Mouse (Mus musculus) kidney, embryonic 14.5 days (tissue): ENCODE measurements around the gene Foxp4. TPM values are rescaled to one million over a fixed set of nuclear protein-coding genes. Genes with fewer than 3 reads are reported as not detected.
"Not testable (repeated sequence)": the region's sequence is repeated elsewhere in the genome, so short reads cannot be mapped to it uniquely, and the experiment has no call there.

Source experiments
- ATAC-seq: fragments of 200-750 bp; cut with Nextera tagmentation; 2 replicates; pipeline ENCODE4 v1.8.0; 2017; ENCODE audit warnings: moderate number of reproducible peaks, mild to moderate bottlenecking, moderate TSS enrichment, moderate library complexity; ENCODE audit not compliant: low FRiP score, low TSS enrichment
- H3K27ac ChIP-seq: fragments of 300-500 bp; sonication (generic); 2 replicates; pipeline ENCODE4 v1.5.1; 2014; ENCODE audit warnings: low read depth, mild to moderate bottlenecking, low read length, moderate library complexity, mixed read lengths
- H3K27me3 ChIP-seq: fragments of 300-500 bp; sonication (generic); 2 replicates; pipeline ENCODE4 v1.6.1; 2014; ENCODE audit warnings: mild to moderate bottlenecking, low read length; ENCODE audit not compliant: control insufficient read depth, insufficient read depth
- H3K36me3 ChIP-seq: fragments of 300-500 bp; sonication (generic); 2 replicates; pipeline ENCODE4 v1.6.1; 2014; ENCODE audit warnings: low read length, mixed read lengths; ENCODE audit not compliant: control insufficient read depth, insufficient read depth
- H3K4me1 ChIP-seq: fragments of 300-500 bp; sonication (generic); 2 replicates; pipeline ENCODE4 v1.6.1; 2014; ENCODE audit warnings: low read length, mixed read lengths; ENCODE audit not compliant: control insufficient read depth, insufficient read depth
- H3K4me2 ChIP-seq: fragments of 300-500 bp; sonication (generic); replicated peaks from 2 replicates; pipeline ENCODE4 v1.6.1; 2014; ENCODE audit warnings: low read depth, mild to moderate bottlenecking, low read length
- H3K4me3 ChIP-seq: fragments of 300-500 bp; sonication (generic); 2 replicates; pipeline ENCODE4 v1.5.1; 2014; ENCODE audit warnings: mild to moderate bottlenecking, low read length
- H3K9ac ChIP-seq: fragments of 300-500 bp; sonication (generic); 2 replicates; pipeline ENCODE4 v1.6.1; 2014; ENCODE audit warnings: low read depth, mild to moderate bottlenecking, low read length, moderate library complexity
- H3K9me3 ChIP-seq: fragments of 300-500 bp; sonication (generic); 2 replicates; pipeline ENCODE4 v1.6.1; 2016; ENCODE audit warnings: low read length; ENCODE audit not compliant: control insufficient read depth
- WGBS: fragments of 180-500 bp; shearing (Covaris S2); extraction: QIAGEN DNeasy Blood & Tissue Kit; methylation state at CpG from one replicate; pipeline ENCODE4 v1.1.7; 2014; 5-methylcytosine and 5-hydroxymethylcytosine counted together
- polyA plus RNA-seq: library from polyadenylated mRNA; unstranded; fragments of >200 nt; fragmentation: Nextera tagmentation; extraction: Ambion mirVana; gene quantifications from 2 replicates; pipeline ENCODE4 v1.2.1, GENCODE M21; 2014

Gene Foxp4
- polyA plus RNA-seq, 1 experiment from 2014 or later = 25.4 TPM

- Histone ChIP-seq H3K4me1 (no peaks in the 10 kb centered on the region), H3K9ac (no peak overlapping the region), H3K4me2 (no peak overlapping the region), H3K27ac (no peak overlapping the region), H3K27me3 (no peaks in the 10 kb centered on the region), H3K9me3 (peaks cover 5% of the 10 kb centered on the region; the same call in 1 of the 2 replicates), H3K4me3 (no peak overlapping the region), H3K36me3 (no peaks in the 10 kb centered on the region)
- WGBS = 84% methylated on average over 4 of the region's 4 CpGs
- no peak for ATAC-seq
These were observed 68.9 kb downstream of the Foxp4 start for GRCm38 (mm10) chr17:47855544-47855943.

GRCm38 (mm10) chr17:47854908-47855307, 69.5 kb downstream of the Foxp4 start:
- peaks cover 5% of the 10 kb centered on the region; the same call in 1 of the 2 replicates for H3K9me3 ChIP-seq
- H3K27ac ChIP-seq = no peak overlapping the region
- H3K9ac ChIP-seq = no peak overlapping the region
- no peaks in the 10 kb centered on the region for H3K4me1 ChIP-seq
- H3K4me2 ChIP-seq = no peak overlapping the region
- WGBS = 91% methylated on average over 8 of the region's 8 CpGs
- H3K36me3 ChIP-seq = no peaks in the 10 kb centered on the region
- no peaks in the 10 kb centered on the region for H3K27me3 ChIP-seq
- ATAC-seq = no peak
- H3K4me3 ChIP-seq = no peak overlapping the region

DNA sequence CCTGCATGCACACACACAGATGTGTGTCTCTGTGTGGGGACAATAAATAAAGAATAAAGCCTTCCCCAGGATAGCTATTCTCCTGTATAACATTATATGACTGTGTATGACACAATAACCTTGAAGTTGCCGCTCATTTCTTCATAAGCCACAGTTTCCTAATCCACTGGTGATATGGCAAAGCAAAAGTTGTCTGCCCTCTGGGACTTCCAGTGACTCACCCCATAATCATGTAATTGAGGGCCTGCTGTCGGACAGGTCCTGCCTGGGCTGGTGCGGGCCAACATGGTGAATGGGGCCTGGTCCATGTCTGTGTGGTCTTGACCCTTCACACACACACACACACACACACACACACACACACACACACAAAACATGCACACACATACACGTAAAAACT, 70.7 kb downstream of the Foxp4 start:
- Histone ChIP-seq H3K9me3 (peaks cover 5% of the 10 kb centered on the region; the same call in 1 of the 2 replicates), H3K27me3 (no peaks in the 10 kb centered on the region), H3K9ac (no peak overlapping the region), H3K4me2 (no peak overlapping the region), H3K4me3 (no peak overlapping the region), H3K4me1 (no peaks in the 10 kb centered on the region), H3K27ac (no peak overlapping the region), H3K36me3 (no peaks in the 10 kb centered on the region)
- 90% methylated on average over 4 of the region's 4 CpGs for WGBS
- ATAC-seq = no peak

- Histone ChIP-seq H3K4me3 (no peak overlapping the region), H3K9me3 (peaks cover 5% of the 10 kb centered on the region; the same call in 1 of the 2 replicates), H3K36me3 (no peaks in the 10 kb centered on the region), H3K4me2 (no peak overlapping the region), H3K9ac (no peak overlapping the region), H3K27me3 (no peaks in the 10 kb centered on the region), H3K4me1 (no peaks in the 10 kb centered on the region), H3K27ac (no peak overlapping the region)
- 86% methylated on average over 3 of the region's 4 CpGs for WGBS
- ATAC-seq = no peak
These were observed 71.1 kb downstream of the Foxp4 start for GRCm38 (mm10) chr17:47853336-47853735.

GRCm38 (mm10) chr17:47851798-47852360, 72.6 kb downstream of the Foxp4 start:
- H3K4me3 ChIP-seq = peak overlapping the region; percentile 16; the same call in 1 of the 2 replicates
- H3K9me3 ChIP-seq, H3K27me3 ChIP-seq, H3K4me1 ChIP-seq, H3K9ac ChIP-seq, H3K36me3 ChIP-seq, H3K27ac ChIP-seq: not testable (repeated sequence)
- peak; percentile 72; the same call in 1 of the 2 replicates for ATAC-seq
- WGBS = 12% methylated on average over 22 of the region's 22 CpGs
- peak overlapping the region; percentile 40 for H3K4me2 ChIP-seq

DNA sequence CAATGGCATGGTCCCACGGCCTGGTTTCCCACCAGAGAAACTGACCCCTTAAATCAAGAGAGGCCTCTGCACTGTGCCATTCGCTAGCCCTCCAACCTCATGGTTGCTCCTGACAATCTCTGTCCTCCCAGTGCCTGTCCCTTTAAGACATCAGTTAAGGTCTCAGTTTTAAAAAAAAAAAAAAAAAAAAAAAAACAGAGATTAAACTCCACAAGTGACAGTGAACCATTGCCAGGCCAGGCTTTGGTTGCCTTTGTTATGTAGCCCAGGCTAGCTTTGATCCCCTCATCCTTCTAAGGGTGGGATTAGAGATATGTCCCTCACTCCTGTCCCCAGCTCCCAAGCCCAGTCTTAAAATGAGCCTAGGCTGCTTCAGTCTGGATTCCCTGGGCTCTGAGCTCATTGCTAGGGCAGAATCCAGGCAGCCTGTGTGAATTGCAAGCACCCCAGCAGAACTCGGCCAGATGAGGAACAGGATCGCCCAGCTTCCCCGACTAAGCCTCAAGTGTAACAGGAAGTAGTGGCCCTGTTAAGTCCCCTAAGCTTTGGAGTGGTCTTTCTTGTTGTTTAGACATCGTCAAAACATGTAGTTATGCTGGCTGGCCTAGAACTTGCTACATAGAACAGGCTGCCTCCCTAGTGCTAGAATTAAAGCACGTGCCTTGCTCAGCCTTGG, 73.7 kb downstream of the Foxp4 start:
- ATAC-seq = no peak
- H3K4me1 ChIP-seq = no peaks in the 10 kb centered on the region
- WGBS = 83% methylated on average over 7 of the region's 7 CpGs
- H3K9ac ChIP-seq = no peak overlapping the region
- H3K36me3 ChIP-seq = no peaks in the 10 kb centered on the region
- H3K4me2 ChIP-seq = no peak overlapping the region
- H3K27me3 ChIP-seq = no peaks in the 10 kb centered on the region
- H3K27ac ChIP-seq = no peak overlapping the region
- H3K9me3 ChIP-seq = peaks cover 3% of the 10 kb centered on the region; the same call in 1 of the 2 replicates
- no peak overlapping the region for H3K4me3 ChIP-seq

- 85% methylated on average over 3 of the region's 3 CpGs for WGBS
These were observed 74.4 kb downstream of the Foxp4 start for GRCm38 (mm10) chr17:47850035-47850434.

DNA sequence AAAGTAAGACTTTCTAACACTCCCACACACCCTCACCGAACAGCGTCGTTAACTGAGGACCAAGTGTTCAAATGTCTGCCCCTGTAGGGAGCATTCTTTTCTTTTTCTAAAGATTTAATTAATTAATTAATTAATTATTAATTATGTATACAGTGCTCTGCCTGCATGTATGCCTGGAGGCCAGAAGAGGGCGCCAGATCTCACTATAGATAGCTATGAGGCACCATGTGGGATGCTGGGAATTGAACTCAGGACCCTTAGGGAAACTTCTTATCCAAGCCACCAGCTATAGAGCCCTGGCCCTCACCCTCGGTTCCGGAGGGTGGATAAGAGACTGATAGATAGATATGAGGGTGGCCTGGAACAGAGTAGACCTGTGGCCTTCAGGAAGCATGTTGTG, 76.5 kb downstream of the Foxp4 start:
- ATAC-seq = no peak
- 59% methylated on average over 6 of the region's 6 CpGs for WGBS
- H3K4me1 ChIP-seq = no peaks in the 10 kb centered on the region
- no peak overlapping the region for H3K4me2 ChIP-seq
- no peaks in the 10 kb centered on the region for H3K36me3 ChIP-seq
- H3K4me3 ChIP-seq = no peak overlapping the region
- no peak overlapping the region for H3K27ac ChIP-seq
- no peaks in the 10 kb centered on the region for H3K27me3 ChIP-seq
- no peak overlapping the region for H3K9ac ChIP-seq
- H3K9me3 ChIP-seq = peaks cover 5% of the 10 kb centered on the region; the same call in 1 of the 2 replicates

More at GRCm38 (mm10) chr17:47850035-47850434, 74.4 kb downstream of the Foxp4 start:
- H3K27ac ChIP-seq = no peak overlapping the region
- H3K4me1 ChIP-seq = no peaks in the 10 kb centered on the region
- no peak for ATAC-seq
- no peak overlapping the region for H3K4me3 ChIP-seq
- H3K9me3 ChIP-seq = no peaks in the 10 kb centered on the region
- H3K9ac ChIP-seq = no peak overlapping the region
- H3K27me3 ChIP-seq = no peaks in the 10 kb centered on the region
- no peak overlapping the region for H3K4me2 ChIP-seq
- no peaks in the 10 kb centered on the region for H3K36me3 ChIP-seq

DNA sequence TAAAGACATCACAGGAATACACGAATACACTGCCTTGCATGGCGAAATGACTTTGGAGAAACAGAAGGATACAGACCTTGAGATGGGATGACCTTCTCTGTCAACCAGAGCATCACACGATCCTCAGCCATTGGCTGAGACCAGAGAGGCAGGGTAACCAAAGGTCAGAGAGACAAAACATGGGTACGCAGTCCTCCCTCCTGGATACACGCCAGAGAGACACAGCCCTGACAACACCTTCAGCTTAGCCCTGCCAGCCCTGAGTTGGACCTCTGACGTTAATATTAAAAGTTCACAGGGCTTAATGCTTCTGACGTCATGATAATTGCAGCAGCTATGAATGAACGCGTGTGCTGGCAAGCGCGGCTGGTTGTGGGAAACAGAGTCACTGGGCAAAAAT, 78.8 kb downstream of the Foxp4 start:
- ATAC-seq = no peak
- H3K4me2 ChIP-seq = no peak overlapping the region
- H3K9ac ChIP-seq = no peak overlapping the region
- no peak overlapping the region for H3K27ac ChIP-seq
- WGBS = 76% methylated on average over 11 of the region's 11 CpGs
- no peaks in the 10 kb centered on the region for H3K36me3 ChIP-seq
- H3K9me3 ChIP-seq = peaks cover 5% of the 10 kb centered on the region; the same call in 1 of the 2 replicates
- no peaks in the 10 kb centered on the region for H3K27me3 ChIP-seq
- H3K4me1 ChIP-seq = no peaks in the 10 kb centered on the region
- no peak overlapping the region for H3K4me3 ChIP-seq
